Mouse (Mus musculus): ENCODE measurements around the gene Paf1.

The Paf1 gene

GRCm38 (mm10) chr7:28370977-28371513 lies 21.7 kb upstream of the Paf1 start:
- DNase-seq (ENCODE audit: low read depth in 2 of 2, low spot score in 2 of 2), result no peak

DNA sequence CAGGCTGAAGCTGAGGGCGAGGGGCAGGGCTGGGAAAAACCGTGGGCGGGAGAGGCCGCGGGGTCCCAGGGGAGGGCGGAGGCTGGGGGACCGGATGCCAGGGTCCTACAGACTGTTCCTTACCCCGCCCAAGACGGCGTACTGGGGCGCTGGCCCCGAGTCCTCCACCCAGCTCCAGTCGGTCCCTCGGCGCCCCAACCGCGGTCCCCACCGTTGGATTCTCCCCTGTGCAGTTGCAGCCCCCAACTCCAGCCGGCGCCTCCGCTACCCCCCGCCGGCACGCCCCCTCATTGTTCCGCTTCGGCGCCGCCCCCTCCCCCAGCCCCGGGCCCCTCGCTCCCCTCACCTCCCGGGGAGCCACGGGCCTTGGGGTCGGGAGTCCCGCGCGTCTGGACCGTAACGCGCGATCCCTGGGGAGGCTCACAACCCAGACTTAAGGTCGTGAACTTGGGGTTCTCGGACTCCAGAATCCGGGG lies 21.2 kb upstream of the Paf1 start:
- DNase-seq (ENCODE audit: low read depth in 2 of 2, low spot score in 2 of 2), result peak in 1 of 2 experiments; percentile 43

- DNase-seq (ENCODE audit: low read depth in 2 of 2, low spot score in 2 of 2), result peak; percentile 96 to 97
Measured at GRCm38 (mm10) chr7:28372251-28373108, 20.3 kb upstream of the Paf1 start, which contains the start of gene Plekhg2. Gene Plekhg2, minus strand, starts transcription at chr7:28372599.

- peak; percentile 83 to 88 for DNase-seq (ENCODE audit: low read depth in 2 of 2, low spot score in 2 of 2)
Measured at GRCm38 (mm10) chr7:28373131-28373581, 19.6 kb upstream of the Paf1 start.

- DNase-seq (ENCODE audit: low read depth in 2 of 2, low spot score in 2 of 2), result no peak
Measured at GRCm38 (mm10) chr7:28373891-28374495, 18.8 kb upstream of the Paf1 start.

- DNase-seq (ENCODE audit: low read depth in 2 of 2, low spot score in 2 of 2), result no peak
Measured at GRCm38 (mm10) chr7:28374647-28375046, 18.1 kb upstream of the Paf1 start.

DNA sequence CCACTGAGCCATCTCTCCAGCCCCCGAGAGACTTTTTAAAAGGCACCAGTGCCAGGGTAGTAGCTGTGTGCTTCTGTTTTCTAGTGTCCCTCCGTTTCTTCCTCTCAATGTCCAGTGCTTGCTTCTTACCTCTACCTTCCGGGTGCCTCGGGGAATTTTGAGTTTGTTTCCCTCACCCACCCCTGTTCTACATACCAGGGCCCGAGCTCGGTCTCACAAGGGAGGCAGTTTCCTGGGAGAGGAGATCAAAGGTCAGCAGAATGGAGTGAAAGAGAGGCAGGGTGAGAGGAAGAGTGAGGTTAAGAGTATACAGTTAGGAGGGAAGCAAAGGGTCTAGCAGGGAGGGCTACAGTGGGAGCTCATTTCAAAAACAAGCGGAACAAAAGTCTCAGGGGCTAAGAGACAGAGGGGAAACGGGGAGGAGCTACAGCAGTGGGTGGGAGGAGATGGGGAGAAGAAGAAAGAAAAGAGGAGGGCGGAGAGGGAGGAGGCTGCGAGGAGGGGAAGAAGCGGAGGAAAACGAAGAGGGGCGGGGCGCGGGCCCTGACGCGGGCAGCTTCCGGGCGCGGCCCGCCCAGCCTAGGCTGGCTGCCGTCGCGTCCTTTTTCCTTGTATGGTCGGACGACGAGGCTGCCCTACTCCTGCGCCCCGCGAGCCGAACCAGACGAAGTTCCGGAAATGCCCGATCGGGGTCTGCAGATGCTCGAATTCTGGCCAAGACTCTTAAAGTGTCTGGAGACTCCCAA lies 17.4 kb upstream of the Paf1 start:
- DNase-seq (ENCODE audit: low read depth in 2 of 2, low spot score in 2 of 2), result peak; percentile 88 to 91

DNA sequence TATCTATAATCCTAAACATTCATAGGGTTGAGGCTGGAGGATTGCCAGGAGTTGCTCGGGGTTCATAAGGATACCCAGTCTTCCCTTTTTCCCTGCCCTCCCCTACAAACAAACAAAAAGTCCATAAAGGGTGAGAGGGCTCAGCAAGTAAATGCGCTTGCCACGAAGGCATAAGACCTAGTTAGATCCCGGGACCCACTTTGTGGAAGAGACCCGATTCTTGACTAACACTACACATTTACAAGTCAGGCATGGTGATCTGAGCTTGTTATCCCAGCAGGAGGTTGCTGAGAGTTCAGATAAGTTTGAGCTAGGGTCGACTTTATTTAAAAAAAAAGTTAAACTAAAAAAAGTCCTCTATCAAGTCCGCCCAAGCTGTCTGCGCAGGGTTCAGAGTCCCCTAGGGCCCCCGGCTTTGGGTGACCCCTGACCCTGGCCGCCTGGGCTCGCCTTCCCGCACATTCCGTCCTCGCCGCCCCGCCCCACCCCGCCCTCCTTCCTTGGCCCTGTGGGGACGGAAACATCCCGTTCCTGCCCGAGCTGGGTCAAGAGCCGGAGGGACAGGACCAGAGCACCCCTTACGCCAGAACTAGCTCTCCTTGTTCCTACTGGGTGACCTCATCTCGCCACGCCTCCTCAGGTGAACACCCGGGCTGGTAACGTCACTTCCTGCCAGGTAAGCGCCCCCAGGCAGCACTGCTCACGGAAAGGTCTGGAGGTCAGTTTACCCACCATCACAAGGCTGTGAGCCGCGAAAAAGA lies 16.6 kb upstream of the Paf1 start:
- peak; percentile 56 to 59 for DNase-seq (ENCODE audit: low read depth in 2 of 2, low spot score in 2 of 2)

- DNase-seq (ENCODE audit: low read depth in 2 of 2, low spot score in 2 of 2), result peak in 1 of 2 experiments; percentile 24
Measured at GRCm38 (mm10) chr7:28377190-28378065, 15.3 kb upstream of the Paf1 start.

- peak in 1 of 2 experiments; percentile 40 for DNase-seq (ENCODE audit: low read depth in 2 of 2, low spot score in 2 of 2)
Measured at GRCm38 (mm10) chr7:28378066-28378690, 14.6 kb upstream of the Paf1 start.

DNA sequence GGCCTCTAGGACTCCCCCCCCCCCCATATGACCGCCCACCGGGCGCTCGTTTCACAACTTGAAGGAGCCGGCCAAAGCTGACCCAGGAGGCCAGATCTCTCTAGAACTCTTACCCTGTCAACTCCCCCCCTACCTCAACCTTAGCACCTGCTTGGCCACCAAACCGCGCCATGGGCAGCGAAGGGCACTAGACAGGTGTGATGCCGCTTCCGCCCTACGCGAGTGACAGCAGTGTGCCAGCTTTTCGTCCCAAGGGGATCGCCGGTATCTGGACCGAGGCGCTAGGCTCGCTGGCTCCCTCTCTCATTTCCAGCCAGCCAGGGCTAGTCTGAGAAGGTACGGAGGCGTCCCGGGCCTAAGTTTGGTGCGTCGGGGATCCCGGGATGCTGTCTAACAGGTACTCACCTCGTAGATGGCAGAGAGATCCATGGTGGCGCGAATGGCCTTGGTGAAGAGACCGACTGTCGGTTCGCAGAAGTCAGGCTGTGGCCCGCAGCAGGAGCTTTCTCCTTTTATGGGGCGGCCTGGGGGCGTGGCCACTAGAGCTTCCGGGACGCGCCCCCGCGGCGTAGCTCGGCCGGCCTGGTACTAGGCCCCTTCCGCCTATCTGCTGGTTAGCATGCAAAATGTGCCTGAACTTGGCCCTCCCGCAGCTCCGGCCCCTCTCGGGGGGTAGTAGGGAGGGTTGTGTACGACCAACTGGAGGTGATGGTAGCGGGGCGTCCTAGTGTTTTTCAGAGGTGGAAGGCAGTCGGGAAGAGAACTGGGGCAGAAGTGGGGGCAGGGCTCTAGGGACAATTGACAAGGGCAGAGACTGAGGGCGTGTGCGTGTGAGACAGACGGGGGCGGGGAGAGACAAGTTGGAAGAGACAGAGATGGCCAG lies 13.7 kb upstream of the Paf1 start:
- peak; percentile 90 to 92 for DNase-seq (ENCODE audit: low read depth in 2 of 2, low spot score in 2 of 2)

DNA sequence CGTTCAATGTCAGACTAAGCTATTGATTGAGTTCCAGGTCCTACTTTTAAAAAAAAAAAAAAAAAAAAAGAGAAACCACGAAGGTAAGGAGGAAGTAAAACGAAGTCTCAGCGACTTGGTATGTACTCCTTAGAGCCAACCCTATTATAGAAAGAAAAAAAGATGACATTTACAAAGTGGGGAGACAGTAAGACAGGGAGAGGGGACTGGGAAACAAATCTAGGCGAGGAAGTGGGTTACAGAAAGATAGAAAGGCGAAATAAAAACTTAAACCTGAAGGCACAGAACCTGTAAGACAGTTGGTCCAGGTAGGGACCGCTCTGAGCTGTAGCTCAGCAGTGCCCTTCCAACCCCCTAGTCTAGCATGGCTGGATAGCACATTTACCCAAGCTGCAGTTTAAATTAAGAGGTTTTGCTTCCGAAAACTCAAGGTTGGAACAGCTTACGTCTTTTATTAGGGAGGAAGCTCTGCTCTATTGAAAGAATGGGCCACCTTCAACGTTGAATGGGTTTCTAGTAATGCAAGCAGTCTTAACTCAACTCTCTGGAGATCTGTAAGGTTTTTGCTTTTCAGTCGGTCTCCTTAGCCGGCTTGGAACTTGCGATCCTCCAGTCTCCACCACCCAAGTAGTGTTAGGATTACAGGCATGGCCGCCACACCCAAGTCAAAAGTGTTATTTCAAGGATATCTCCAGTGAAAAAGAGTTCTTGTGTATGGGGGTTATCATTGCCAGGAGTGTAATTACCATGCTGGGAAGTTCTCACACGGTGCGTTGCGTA lies 12.3 kb upstream of the Paf1 start, which contains the start of gene Zfp36:
Gene Zfp36, minus strand, starts transcription at position 17 of the 780 bp plus-strand sequence.
- DNase-seq (ENCODE audit: low read depth in 2 of 2, low spot score in 2 of 2), result peak in 1 of 2 experiments; percentile 8

GRCm38 (mm10) chr7:28381017-28381790 lies 11.5 kb upstream of the Paf1 start:
- peak; percentile 78 to 84 for DNase-seq (ENCODE audit: low read depth in 2 of 2, low spot score in 2 of 2)

- DNase-seq (ENCODE audit: low read depth in 2 of 2, low spot score in 2 of 2), result peak; percentile 91
Measured at GRCm38 (mm10) chr7:28381938-28382337, 10.8 kb upstream of the Paf1 start.

DNA sequence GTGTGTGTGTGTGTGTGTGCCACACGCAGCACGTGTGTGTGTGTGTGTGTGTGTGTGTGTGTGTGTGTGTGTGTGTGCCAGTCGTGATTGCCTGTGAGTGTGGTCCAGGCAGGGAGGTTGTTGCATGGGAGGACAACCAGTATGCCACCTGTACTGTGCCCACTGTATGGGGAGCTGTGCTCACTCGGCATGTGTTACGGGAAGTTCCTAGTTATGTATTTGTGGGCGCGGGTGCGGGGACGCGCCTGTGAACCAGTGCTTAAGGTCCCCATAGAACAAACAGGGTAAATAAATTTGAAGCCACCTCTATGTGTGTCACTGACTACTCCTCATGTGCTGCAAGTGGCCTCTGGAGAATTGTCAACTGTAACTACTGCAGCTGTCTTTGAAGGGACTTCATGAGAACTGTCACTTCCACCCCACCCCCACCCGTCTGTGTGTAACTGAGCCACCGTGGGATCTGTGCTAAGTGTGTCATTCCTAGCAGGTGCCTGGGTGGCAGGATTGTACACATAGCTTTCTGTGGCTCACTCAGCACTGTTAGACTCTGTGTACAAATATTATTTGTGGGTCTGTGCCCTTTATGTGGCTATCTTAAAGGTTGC lies 10.3 kb upstream of the Paf1 start:
- DNase-seq (ENCODE audit: low read depth in 2 of 2, low spot score in 2 of 2), result no peak

GRCm38 (mm10) chr7:28382981-28383396 lies 9.8 kb upstream of the Paf1 start:
- peak; percentile 66 to 74 for DNase-seq (ENCODE audit: low read depth in 2 of 2, low spot score in 2 of 2)
